Mouse (Mus musculus): ENCODE data around the gene F11r. TPM values are rescaled to one million over a fixed set of nuclear protein-coding genes. Genes with fewer than 3 reads are reported as not detected.
"Not testable (repeated sequence)": the region's sequence is repeated elsewhere in the genome, so short reads cannot be mapped to it uniquely, and the experiment has no call there.

The F11r gene
- total RNA-seq, 4 experiments from 2014 or later = 3.6 to 5.9 (median 4.2) TPM

DNA sequence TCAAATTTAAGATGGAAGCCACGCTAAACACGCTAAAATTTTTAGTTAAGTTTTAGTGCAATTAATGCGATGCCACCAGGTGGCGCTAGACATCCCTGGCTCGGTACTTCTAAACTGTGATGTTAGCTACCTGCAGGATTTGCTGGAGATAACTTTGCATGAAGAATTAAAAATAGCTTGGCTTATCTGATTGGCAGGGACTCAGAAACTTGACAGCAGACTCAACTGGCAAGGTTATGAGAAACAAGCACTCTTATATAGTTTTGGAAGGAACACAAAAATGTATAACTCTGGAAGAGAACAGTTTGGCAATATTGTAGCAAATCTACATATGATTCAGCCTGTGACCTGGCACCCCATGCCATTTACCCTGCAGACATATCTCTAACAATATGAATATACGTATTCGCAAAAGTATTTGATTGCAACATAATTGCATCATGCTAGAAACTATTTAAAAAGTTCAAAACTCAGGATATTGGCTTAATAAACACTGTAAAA lies 33.1 kb downstream of the F11r start:
- no peak for DNase-seq (ENCODE audit: low spot score in 2 of 2)

DNA sequence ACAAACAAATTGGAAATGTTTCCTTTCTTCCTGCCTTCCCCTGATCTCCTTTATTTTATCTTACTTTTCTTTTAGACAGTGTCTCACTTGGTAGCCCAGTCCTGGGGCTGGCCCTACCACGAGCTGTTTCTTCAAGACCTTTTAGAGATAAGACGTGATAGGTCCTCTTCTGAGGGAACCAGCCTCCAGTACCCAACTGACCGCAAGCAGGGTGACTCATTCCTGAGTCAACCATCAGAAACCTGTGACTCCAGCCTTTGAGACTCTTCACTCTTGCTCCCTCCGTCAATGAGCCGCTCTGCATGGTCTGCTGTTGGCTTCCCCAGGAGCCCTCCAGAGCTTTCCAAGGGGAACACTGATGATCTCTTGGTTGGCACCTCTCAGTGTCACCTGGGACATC lies 33.6 kb downstream of the F11r start:
- DNase-seq (ENCODE audit: low spot score in 2 of 2) = no peak

DNA sequence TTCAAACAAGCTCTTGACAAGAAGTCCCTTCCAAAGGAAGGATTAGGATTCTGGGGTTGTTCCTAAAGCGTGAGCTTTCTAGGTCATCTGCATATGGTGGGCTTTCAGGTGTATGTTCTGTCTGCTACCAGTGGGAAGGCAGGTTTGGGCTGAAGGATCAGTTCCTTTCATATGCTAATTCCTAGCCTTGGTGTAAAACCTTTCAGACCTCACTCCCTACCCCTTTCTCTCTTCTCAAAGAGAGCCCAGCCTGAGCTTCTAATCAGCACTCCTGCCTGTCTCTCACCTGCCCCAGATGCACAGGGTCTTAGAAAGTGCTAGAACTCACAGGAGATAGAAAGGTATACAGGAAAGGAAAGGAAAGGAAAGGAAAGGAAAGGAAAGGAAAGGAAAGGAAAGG lies 34.1 kb downstream of the F11r start:
- no peak for DNase-seq (ENCODE audit: low spot score in 2 of 2)

DNA sequence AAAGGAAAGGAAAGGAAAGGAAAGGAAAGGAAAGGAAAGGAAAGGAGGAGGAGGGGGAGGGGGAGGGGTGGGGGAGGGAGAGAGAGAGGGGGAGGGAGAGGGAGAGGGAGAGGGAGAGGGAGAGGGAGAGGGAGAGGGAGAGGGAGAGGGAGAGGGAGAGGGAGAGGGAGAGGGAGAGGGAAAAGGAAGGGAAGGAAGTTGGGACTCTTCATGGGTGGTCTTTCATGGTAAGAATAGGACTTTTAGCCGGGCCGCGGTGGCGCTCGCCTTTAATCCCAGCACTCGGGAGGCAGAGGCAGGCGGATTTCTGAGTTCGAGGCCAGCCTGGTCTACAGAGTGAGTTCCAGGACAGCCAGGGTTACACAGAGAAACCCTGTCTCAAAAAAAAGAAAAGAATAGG lies 34.6 kb downstream of the F11r start:
- not testable (repeated sequence) for DNase-seq (ENCODE audit: low spot score in 2 of 2)

DNA sequence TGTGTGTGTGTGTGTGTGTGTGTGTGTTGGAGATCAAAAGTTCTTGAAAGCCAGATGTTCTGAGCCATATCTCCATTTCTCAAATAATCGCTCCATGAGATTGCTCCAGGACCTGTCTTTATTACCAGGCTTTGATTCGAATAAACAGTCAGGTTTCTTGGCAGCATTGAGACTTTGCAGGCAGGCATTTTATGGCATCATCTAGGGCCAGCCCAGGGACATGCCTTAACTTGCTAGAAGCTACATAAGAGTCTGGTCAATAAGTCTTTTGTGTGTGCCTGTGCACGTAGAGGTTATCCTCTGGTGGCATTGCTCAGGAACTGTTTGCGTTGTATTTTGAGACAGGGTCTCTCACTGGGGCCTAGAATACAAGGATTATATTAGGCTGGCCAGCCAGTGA lies 36.2 kb downstream of the F11r start:
- DNase-seq (ENCODE audit: low spot score in 2 of 2) = no peak

DNA sequence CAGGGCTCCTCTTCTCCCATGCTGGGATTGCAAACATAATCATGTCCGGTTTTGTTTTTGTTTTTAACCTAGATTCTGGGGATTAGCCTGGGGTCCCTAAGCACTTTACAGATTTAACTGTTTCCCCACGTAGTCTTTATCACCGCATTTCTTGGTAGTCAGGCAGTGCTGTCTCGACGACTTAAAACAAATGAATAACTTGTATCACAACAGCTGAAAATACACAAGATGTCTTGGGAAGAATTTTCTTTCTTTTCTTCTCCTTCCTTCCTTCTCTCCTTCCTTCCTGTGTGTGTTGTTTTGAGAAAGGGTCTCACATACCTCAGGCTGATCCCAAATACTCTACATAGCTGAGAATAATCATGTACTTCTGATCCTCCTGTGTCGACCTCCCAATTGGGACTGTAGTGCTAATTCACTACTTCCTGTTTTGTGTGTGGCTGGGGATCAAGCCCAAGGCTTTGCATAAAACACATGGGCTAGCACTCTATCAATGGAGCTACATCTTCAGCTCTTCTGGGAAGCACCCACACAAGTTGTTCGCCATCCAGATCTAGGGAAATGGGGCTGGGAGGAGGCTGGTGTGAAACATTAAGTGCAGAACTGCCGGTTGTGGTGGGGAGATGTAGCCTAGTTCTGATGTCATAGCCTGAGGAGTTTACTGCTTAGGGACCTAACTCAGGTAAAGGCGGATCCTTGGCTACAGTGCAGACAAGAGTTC lies 36.7 kb downstream of the F11r start:
- DNase-seq (ENCODE audit: low spot score in 2 of 2) = no peak

DNA sequence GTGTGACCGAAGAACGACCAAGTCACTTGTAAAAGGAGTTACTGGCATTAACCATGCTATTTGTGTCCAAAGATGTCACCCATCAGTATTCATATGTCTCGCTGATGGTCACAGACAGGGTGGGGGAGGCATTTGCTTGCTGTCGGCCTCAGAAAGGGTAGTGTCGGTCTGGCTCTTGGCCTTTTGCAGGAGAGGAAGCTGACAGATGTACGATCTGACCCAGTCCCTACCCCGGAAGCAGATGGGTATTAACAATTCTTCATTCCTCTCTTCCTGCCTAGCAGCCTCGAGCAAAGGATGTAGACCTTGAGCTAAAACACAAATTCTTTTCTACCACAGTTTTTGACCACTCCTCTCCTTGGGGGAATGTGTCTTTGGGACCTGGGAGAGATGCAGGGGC lies 39.8 kb downstream of the F11r start:
- no peak for DNase-seq (ENCODE audit: low spot score in 2 of 2)

DNA sequence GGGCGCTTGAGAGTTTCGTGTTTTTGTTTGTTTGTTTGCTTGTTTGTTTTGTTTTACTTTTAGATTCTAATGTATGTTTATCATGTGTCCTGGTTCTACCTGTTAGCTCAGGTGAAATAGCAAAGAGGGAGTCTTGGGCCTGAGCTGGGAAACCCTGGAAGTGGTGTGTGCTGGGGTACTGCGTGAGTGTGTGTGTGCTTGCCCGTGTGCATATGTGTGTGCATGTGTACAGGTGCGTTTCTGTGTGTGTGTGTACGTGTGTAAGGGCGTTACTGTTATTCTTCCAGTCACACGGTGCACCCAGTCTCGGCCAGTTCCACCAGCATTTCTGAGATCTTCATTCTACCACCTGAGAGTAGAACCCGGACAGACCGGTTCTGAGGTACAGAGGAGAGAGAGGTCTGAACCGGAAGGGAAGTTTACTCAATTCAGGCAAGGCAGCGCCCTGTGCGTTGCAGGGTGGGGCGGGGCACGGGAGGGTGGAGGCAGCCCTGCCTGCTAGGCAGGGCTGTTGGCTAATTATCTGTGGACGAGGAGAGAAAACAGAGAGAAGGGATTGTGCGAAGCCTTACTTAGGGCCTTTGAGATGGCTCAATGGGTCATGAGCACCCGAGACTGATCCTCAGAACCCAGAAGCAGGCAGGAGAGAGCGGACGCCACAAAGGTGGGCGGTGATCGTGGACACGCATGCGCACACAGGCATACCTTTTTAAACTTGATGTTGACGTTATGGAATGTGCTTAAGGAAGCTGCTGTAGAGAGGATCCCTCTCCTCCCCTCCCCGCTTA lies 40.6 kb downstream of the F11r start:
- DNase-seq (ENCODE audit: low spot score in 2 of 2) = no peak

DNA sequence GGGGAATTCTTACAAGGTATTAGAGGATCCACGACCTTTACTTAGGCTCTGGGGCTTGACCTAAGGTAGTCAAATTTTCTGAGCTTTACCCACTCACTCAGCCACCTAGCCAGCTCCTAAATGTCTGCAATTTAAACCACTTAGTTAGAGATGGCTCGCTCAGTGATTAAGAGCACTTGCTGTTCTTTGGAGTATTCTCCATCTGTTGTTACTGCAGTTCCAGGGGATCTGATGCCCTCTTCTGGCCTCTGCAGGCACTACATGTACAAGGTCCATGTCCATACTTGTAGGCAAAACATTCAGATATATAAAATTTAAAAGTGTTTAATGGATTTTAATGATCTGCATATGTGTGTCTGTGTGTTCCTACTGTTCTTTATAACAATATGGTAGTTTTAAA lies 41.6 kb downstream of the F11r start:
- DNase-seq (ENCODE audit: low spot score in 2 of 2) = peak; percentile 24 to 26

DNA sequence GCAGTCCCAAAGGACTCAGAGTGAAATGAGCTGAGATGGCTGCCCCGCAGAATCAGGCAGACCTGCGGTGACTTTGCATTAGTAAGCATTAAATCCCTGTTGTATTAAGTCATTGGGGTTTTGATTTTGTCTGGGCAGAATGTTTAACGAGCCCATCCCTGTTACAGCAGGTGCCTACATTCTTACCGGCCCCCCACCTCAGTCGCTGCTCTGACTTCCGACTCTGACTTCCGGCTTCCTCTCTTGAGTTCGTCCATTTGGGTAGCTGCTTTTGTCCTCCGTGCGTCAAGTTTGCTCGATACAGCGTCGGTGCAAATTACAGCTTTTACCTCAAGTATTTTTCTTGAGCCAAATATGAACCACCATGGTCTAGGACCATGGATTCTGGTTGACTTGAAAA lies 56.9 kb downstream of the F11r start:
- no peak for DNase-seq (ENCODE audit: low spot score in 2 of 2)

DNA sequence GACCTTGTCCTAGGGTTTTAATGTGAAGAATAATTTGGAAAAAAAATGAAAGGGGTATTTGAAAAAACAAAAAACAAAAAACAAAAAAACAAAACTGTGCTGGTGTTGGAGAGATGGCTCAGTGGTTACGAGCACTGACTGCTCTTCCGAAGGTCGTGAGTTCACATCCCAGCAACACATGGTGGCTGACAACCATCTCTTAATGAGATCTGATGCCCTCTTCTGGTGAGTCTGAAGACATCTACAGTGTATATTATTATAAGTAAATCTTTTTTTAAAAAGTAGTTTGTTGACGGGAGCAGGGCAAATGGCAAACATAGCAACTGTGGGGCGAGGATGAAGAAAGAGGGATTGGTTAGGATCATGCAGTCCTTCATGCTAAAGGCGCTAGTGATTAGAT lies 58.0 kb downstream of the F11r start:
- DNase-seq (ENCODE audit: low spot score in 2 of 2) = no peak

DNA sequence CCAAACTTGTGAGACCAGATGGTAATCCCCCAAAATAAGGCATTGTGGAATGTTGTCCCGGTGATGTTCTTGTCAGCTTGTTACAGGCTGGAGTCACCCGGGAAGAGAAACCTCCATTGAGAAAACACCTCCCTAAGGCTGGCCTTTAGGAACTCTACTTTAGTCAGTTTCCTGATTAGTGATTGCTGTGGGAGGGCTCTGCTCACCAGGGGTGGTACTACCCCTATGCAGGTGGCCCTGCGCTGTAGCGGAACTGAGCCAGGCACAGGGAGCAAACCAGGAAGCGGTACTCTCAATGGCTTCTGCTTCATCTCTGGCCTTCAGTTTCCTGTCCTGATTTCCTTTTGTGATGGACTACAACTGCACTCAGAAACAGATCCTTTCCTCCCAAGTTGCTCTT lies 62.5 kb downstream of the F11r start:
- DNase-seq (ENCODE audit: low spot score in 2 of 2) = no peak

DNA sequence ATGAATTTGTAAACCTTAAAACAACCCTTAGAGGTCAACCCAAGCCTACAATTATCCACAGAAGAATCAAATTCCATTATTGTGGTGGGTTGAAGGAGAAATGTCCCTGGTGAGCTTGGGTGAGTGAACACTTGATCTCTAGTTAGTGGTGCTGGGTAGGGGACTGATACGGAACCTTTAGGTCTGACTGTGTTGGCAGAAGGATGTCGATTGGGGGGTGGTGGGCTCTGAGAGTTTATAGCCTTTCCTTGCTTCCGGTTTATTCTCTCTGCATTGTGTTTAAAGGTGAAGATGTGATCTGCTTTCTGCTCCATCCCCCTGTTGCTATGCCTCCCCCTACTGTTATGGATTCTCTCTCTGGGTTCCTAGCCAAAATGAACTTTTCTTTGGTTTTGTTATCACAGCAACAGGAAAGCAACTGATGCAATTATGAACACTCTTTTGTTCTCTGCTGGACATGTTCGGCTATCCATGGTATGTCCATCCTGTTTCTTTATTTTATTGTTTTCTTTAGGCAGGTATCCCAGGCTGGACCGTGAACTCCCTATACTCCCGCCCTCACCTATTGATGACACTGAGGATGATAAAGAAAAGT lies 63.8 kb downstream of the F11r start:
- DNase-seq (ENCODE audit: low spot score in 2 of 2) = no peak

DNA sequence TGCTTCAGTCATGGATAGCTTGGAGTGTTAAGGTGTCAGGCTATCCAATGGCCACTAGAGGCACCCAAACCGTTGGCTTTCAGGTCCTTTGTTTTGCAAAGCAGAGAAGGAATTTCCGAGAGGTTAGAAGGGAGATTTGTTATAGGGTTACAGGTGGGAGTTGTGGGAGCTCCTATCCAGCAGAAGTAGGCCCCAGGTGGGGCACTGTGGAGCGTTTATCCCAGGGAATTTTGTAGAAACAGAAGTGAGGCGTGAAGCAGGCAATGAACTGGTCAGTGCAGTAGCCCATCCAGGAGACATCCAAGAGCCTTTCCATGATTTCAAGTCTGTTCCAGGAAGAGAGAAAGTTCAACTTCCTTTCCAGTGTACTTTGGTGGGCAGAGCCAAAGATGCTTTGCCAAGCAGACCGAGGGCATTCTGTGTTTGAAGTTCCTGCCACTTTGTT lies 64.3 kb downstream of the F11r start:
- no peak for DNase-seq (ENCODE audit: low spot score in 2 of 2)

DNA sequence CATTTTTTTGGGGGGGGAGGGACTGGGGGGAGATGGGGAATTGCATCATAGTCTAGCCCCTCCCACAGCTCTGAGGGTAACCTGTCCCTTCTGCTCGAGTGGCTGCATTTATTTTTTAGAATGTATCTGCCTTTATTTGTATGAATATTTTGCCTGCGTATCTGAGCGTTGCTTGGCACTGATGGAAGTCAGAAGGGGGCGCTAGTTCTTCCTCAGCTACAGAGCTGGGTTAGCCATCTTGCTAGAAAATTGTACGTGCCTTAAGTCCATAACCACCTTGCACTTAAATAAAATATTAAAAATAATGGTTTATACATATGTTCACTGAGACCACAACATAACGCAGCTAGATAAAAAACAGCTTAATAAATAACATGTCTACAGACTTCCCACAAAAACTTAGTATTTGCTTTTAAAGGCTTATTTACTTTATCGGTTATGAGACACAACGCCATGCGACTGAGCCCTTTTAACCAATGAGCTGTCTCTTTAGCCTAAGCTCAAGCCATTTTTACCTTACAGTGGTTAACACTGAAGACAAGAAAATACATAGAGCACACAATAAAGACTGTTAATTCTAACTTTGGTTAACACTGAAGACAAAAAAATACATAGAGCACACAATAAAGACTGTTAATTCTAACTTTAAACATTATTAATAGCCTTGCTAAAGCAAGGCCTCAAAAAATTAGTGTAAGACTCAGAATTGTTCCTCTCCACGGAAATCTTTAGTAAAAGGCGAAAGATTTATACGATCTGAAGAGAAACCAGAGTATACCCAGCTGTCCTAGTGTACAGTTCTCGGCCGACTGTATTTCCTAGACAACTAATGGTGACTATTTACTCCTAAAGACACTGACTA lies 65.3 kb downstream of the F11r start:
- DNase-seq (ENCODE audit: low spot score in 2 of 2) = peak; percentile 32 to 44

DNA sequence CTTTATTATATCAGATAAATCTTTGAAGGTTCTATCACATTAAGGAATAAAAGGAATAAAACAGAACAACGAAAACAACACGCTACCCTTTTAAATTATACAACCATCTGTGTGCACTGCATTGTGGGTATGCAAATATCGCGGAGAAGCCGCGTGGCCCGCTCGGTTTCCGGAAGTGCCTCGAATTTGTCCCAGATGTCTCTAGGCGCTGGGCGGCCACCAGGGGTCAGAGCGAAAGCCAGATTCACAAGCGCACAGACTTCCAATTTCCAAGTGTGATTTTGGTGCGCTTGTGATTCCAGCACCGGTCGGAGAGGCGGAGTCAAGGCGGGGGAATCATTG lies 65.9 kb downstream of the F11r start, which contains the start of gene Alyref2:
Alyref2 (plus strand) TSS at position 229 of the 342 bp plus-strand sequence.
- peak; percentile 89 to 92 for DNase-seq (ENCODE audit: low spot score in 2 of 2)

DNA sequence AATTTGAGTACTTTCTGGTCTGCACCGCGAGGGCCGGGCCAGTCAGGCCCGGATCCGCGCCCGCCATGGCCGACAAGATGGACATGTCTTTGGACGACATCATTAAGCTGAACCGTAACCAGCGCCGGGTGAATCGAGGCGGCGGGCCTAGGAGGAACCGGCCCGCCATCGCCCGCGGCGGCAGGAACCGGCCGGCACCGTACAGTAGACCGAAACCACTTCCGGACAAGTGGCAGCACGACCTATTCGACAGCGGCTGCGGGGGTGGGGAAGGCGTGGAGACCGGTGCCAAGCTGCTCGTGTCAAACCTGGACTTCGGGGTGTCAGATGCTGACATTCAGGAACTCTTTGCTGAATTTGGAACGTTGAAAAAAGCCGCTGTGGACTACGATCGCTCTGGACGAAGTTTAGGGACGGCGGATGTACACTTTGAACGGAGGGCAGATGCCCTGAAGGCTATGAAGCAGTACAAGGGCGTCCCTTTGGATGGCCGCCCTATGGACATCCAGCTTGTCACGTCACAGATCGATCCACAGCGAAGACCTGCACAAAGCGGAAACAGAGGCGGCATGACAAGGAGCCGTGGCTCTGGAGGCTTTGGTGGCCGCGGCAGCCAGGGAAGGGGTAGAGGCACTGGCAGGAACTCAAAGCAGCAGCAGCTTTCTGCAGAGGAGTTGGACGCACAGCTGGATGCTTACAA lies 66.4 kb downstream of the F11r start:
- DNase-seq (ENCODE audit: low spot score in 2 of 2) = peak; percentile 22 to 51

DNA sequence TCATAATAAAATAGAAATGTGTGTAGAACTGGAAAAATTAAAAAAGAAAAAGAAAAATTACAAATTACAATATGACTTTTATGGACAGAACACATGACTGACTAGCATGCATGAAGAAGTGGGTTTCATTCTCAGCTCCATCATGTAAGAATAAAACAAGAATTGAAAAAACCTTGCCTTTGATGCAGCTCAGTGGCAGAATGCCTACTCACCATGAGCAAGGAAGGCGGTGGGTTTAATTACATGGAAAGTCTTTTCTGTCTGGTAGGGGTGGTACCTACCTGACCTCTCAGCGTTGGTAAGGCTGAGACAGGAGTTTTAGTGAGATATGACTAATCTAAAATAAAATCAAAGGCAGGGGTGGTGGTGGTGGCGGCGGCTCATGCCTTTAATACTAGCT lies 67.3 kb downstream of the F11r start:
- DNase-seq (ENCODE audit: low spot score in 2 of 2) = no peak

DNA sequence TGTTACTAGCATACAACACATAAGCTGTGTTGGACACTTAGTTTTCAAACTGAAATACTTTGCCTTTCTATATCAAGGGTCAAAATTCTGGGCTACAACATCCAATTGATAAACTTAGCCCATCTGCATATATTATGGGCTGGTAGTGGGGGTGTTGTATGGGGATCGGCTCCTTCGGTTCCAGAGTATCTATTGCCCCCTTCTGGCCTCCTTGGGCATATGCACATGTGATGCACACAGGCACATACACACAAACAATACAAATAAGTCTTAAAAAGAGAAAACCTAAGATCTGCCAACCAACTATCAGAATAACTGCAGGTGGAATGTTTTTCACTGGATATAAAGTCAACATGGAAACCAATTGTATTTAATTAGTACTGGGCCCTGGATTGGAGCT lies 75.9 kb downstream of the F11r start:
- no peak for DNase-seq (ENCODE audit: low spot score in 2 of 2)

DNA sequence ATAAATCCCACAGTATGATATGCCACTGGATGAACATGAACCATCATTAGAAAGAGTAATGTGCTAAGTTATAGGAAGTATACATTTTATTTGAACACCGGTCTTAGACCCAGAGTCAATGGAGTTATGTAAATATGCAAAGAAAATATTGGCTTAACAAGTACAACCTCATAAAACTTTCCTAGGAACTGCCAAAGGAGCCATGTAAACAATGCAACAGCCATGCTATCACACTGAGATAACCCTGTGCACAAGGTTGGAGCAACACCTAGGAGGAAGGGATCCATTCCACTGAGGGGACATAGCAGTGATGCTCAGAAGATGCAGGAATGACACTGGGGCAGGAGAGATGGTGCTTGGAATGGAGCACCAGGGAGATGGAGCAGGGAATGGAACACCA lies 76.4 kb downstream of the F11r start:
- no peak for DNase-seq (ENCODE audit: low spot score in 2 of 2)

Measured in gastrocnemius, adult 8-10 months (tissue).